Mouse (Mus musculus) erythroid progenitor cell, adult 5-6 weeks (primary cell): ENCODE results near the gene Amdhd1. TPM values are rescaled to one million over a fixed set of nuclear protein-coding genes. Genes with fewer than 3 reads are reported as not detected.
"Not testable (repeated sequence)": the region's sequence is repeated elsewhere in the genome, so short reads cannot be mapped to it uniquely, and the experiment has no call there.

Source experiments
- ATAC-seq: replicated peaks from 2 replicates; pipeline ENCODE4 v1.8.0; 2016; ENCODE audit warnings: moderate number of reproducible peaks, mild to moderate bottlenecking, moderate TSS enrichment, inconsistent platforms; ENCODE audit not compliant: poor library complexity, low FRiP score, severe bottlenecking
- total RNA-seq, 2 experiments: library from RNA; stranded (forward) in 1 of 2; stranded (reverse) in 1 of 2; fragments of 150-400 nt in 1 of 2; fragments of 186-747, 209-891 nt in 1 of 2; gene quantifications; 2 replicates each; pipeline versions ENCODE4 v1.2.3 to v1.2.4; 2015 to 2017; ENCODE audit warnings: low replicate concordance in 2 of 2

Amdhd1 gene
- total RNA-seq (2015; ENCODE audit: low replicate concordance) (0.42 TPM in 1 of 2 replicates, not detected in the other), total RNA-seq (2017; ENCODE audit: low replicate concordance) (not detected in 2 replicates)

DNA sequence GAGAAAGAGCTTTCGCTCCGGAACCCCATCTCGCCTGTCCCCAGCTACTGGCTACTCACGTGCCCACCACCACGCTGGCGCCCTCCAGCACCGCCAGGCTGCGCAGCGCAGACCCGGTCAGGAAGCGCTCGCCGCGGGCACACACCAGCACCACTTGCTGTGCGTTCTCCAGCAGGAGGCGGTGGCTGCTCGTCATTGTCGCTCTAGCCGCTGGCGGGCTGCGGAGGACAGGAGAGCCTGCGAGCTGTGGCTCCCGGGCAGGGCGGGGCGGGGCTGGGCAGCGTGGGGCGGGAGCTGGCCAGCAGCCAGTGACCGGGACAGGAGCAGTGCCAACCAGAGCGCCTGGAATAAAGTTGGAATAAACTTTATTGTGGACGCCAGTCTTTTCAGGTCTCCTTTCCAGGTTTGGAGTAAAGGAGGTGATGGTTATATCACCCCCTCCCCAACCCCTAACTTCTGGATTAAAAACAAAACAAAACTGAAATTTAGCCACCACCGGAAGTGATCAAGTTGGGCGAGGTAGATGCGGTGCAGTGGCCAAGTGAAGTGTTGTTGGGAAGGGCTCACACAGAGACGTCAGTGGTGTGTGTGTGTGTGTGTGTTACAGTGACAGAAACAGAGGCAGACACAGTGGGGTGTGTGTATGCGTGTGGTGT lies at the start of gene Amdhd1:
TSS of gene Amdhd1 (minus strand) at position 259 of the 656 bp plus-strand sequence.
- ATAC-seq, result peak; percentile 99

DNA sequence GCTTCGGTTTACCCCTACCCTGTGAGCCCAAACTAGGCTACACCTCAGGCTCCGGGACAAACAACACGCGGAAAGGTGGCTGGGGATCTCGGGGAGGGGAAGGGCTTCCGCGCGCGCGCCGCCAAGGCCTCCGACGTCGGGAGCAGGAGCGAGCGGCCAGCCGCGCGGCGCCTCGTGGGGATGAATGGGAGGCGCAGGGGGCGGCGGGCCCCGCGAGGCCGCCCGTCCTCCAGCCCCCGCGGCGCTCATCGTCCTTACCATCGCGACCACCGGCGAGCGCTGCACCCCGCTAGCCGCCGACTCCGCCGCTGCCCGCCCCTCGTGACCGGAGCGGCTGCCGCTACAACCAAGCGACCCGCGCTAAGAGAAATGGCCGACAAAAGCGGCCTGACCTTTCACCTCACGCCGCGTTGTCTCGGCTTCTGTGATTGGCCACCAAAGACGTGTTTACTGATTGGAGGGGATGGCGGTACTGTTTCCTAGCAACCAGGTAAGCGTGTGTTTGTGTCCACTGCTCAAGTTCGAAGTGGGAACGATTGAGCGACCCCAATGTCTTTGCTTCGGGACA lies 49.5 kb upstream of the Amdhd1 start, which contains the start of gene Snrpf:
TSS of gene Snrpf (minus strand) at position 426 of the 568 bp plus-strand sequence.
- peak; percentile 85 for ATAC-seq

DNA sequence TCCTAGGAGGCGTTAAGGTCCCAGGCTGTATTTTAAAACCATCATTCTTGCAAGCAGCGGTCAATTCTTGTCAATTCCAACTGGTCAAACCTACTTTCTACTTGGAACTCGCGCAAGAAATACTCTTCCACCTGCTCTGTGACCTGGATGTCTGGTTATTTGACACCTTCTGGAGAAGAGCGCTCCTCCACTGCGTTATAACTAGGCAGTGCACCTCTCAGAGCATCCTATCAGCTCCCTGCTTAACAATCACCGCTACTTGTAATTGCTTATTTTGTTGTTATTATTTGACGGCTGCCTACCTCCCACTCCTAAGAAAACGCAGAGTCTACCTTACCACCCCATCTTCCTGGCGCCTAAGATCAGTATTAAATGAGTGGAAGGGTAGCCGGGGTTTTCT lies 49.0 kb upstream of the Amdhd1 start:
- 0 out of 2 replicates have a peak, but pooled peaks have one; percentile 28 for ATAC-seq

DNA sequence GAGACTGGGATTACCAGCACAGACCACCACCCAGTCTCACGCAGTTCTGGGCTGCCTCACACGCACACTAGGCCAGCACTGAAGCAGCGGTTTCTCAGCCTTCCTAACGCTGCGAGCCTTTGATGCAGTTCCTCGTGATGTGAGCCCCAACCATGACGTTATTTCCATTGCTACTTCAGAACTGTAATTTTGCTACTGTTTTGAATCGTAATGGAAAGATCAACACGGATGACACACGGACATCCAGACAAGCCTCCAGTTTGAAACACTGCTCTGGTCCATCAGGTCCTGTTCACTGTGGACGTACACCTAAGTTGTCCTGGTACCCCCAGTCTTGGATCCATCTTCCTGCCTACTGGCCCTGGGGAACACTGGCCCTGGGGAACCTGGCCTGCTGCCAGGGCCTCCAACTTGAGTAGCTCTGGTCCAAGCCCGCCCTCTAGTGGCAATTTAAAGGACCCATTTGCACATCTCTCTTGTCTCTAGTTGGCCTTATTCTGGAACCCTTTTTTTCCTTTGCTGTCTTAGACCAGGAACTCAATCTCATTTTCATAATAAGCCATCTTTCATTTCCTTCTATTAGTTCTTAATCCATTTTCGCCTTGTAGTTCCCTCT lies 37.5 kb upstream of the Amdhd1 start:
- ATAC-seq, result peak; percentile 55; the same call in 1 of the 2 replicates

DNA sequence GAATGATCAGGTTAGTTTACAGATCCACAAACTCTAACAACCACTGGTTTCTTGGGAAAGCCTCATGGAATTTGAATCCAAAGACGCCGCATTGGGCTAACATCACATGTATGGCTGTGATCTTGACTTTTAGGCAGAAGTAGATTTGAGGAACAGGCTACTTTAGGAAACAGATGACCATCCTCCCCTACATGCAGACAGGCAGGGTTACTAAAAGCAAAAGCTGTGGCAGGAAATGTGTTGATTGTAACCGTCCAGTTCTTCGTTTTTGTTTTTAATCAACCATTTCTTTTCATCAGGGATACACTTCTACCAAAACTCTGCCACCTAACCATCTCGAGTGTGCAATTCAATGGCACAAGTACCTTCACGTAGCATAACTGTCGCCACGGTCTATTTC lies 36.1 kb upstream of the Amdhd1 start:
- ATAC-seq, result no peak

DNA sequence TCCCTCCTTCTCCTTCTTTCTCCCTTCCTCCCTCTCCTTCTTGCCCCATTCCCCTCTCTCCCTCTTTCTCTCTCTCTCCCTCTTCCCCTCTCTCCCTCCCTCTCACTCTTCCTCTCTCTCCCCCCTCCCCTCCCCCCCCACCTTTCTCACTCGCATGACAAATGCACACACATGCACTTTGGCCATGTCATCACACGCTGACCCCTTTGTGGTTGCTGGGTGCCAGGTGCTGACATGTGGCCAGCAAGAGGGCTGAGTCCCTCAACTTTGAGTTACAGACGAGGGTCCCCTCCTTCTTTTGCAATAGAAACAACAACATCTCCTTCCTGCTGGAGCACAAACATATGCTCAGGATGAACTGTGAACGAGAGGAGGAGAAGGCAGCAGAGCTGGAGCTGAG lies 35.1 kb upstream of the Amdhd1 start:
- ATAC-seq, result no peak

DNA sequence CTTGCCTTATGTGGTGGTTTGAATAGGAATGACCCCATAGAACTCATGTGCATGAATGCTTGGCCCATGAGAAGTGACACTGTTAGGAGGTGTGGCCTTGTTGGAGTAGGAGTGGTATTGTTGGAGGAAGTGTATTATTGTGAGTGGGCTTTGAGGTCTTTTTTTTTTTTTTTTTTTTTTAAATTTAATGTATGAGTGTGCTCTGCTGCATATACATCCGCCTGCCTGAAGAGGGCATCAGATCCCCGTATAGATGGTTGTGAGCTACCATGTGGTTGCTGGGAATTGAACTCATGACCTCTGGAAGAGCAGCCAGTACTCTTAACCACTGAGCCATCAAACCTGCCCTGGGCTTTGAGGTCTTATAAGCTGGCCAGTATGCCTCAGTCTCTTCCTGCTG lies 32.4 kb upstream of the Amdhd1 start:
- no peak for ATAC-seq

DNA sequence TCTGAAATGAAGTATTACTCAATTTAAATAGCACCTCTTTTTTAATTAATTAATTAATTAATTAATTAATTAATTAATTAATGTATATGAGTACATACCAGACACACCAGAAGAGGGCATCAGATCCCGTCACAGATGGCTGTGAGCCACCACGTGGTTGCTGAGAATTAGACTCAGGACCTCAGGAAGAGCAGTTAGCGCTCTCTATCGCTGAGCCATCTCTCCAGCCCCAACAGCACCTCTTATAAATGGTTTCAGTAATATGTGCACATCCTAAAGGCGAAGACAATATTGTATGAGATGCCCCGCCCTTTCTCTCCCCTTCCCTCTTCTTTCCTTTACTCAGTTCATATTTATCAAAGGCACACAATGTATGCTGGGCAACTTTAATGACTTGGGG lies 28.8 kb upstream of the Amdhd1 start:
- ATAC-seq, result no peak

DNA sequence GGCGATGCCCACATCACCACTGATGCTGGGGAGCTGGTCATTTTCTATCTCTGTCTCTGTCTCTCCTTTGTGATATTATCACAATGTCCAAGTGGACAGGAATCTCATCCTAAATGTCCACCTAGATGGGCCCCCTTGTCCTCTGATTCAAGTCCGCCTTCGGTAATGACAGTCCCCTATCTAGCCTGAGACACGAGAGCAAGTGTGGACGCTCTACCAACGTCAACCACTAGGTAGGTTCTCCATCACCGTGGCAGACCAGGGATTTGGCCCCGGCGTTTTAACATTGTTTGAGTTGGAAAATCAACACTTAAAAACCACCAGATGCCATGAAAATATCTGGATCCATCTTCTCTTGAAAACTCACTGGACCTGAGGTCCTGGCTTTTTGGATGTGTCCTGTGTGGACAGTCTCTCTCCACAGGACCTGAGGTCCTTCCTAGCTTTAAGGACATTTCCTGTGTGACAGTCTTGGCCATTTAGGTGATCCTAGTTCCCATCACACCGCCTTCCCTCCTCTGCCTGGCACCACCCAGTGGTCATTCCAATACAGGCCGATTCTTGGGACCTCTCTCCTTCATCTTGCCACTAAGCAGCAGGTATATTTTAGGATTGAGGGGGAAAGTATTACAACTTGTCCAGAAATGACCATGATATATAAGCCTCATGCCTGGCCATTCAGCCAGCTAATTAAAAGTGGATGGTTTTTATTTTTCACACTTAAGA lies 28.2 kb upstream of the Amdhd1 start:
- ATAC-seq, result no peak

DNA sequence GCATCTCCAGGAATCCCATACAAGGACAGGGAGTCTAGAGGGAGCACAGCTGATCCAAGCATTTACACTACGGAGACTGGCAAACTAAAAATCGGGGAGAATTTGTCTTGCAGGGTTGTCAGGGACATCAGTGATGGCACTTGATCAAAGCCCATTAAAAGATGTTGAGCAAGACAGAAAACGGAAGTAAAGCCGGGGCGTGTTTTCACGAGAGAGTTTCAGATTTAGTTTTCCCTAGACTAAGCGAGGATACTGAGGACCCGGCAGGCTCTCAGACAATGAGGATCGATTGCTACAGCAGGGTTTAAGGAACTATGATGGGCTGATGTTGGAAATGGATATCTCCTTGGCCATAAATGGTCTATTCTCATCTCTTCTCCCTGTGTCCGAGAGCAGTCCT lies 27.2 kb upstream of the Amdhd1 start:
- no peak for ATAC-seq

DNA sequence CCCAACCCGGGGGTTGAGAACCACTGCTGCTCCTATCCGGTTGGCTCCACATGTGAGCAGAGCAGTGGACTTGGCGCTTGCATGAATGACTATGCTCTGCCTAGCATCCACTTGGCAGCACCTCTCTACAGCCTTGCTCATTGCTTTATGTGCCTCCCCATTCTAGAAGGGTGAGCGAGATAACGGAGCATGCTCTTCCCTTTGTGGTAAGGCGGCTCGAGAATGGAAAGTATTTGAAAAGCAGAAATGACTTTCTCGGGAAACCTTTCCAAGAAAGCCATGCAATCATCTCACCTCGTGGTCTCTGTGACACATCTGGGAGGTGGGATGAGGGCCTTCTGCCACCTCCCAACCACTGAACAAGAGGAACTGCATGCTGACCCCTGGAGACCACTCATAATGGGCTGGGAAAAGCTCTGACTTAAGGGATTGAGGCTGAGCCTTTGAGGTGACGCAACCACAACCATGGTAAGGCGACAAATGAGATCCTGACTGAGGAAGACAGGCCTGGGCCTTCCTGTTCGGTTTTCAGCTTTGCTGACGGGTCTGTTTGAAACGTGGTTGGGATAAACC lies 24.8 kb upstream of the Amdhd1 start:
- no peak for ATAC-seq

DNA sequence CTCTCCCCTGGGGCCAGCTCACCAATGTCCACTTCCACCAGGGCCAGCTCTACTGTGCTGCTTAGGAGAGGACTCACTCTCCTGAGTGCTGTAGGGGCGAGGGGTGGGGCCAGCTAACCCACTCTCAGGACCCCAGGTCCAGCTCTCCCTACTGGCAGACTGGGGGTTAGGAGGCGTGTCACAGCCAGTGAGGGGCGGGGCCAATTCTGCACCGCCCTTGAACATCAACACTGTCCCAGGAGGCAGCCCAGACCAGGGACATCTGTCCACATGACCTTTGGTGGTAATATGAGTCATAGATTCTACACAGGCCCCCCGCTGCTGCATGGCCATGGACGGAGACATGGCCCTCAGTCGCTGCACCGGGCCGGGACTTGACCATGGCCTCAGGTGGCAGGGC lies 20.0 kb upstream of the Amdhd1 start:
- no peak for ATAC-seq

DNA sequence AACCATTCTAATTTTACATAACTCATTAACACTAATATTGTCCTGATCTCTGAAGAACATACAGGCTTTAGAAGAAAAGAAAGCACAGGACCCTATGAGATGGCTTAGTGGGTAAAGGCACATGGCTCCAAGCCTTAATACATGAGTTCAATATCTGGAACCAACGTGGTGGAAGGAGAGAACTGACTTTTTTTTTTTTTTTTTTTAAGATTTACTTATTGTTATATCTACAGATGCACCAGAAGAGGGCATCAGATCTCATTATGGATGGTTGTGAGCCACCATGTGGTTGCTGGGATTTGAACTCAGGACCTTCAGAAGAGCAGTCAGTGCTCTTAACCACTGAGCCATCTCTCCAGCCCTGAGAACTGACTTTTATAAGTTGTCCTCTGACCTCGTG lies 18.1 kb upstream of the Amdhd1 start:
- not testable (repeated sequence) for ATAC-seq

DNA sequence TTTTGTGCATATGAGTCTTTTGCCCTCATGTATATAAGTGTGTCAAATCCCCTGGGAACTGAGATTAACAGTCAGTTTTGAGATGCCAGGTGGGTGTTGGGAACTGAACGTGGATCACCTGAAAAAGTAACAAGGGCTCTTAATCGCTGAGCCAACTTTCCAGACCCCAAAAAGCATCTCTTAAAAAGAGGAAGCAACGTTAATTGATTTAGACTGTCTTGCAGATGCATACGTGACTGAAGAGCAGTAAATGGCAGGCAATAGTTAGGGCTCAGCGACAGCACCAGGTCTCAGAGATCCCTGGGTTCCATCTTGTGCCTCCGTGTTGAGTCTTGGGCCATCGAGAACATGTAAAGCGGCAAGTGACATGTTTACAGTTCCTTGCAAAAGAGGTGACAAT lies 12.8 kb upstream of the Amdhd1 start:
- no peak for ATAC-seq

DNA sequence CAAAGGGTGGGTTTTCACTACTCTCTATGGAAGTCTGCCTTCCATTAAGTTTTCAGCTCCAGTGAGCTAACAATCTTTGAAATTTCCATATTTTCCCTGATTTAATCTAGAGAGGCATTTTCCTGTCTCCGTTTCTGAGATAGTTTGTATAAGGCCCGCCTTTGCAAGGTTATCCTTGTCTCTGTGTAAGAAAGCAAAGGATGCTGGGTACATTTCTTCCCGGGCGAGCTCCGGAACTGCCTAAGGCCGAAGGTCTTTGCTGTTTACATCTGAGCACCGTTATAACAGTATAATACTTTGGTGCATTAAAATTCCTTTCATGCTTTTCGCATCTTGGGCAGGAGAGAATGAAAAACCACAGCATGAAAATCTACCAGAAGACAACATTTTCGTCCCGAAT lies 10.0 kb upstream of the Amdhd1 start:
- no peak for ATAC-seq

DNA sequence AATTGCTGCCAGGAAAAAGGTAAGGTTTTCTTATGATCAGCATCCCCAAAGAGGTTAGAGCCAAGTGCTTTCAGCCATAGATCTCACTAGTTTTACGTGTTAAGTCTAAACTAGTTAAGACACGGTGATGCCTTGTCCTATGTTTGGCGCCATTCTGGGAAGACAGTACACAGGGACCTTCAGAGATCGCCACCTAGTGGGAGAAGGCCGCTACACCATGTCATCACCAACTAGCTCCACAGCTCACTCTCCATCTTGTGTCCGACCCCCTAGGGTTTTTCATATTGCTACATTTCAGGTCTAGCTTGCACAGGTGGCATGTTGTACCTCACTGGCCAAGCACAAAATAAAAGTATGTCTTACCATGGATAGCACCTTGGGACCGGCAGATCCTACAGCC lies 9.2 kb upstream of the Amdhd1 start:
- peak; percentile 84 for ATAC-seq

DNA sequence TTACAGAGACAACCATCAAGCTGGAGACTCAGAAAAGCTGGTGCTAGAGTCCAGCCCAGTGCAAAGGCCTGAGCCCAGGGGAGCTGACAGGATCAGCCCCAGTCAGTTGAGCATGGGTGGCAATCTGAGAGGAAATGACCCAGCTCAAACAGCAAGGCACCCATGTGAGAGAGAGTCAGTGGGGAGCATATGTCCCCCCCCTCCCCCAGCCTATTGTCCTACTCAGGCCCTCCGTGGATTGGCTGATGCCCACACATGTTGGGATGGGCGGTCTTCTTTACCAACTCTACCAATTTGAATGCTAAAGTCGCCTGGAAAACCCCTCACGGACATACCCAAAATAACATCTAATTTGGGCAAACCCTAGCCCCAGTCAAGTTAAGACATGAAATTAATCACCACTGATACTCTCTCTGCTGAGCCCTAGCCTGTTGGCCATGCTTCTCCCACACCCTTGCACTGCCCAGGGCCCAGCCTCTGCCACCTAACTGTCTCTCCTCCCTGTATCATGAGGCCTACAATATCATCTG lies 8.0 kb upstream of the Amdhd1 start:
- ATAC-seq, result no peak

DNA sequence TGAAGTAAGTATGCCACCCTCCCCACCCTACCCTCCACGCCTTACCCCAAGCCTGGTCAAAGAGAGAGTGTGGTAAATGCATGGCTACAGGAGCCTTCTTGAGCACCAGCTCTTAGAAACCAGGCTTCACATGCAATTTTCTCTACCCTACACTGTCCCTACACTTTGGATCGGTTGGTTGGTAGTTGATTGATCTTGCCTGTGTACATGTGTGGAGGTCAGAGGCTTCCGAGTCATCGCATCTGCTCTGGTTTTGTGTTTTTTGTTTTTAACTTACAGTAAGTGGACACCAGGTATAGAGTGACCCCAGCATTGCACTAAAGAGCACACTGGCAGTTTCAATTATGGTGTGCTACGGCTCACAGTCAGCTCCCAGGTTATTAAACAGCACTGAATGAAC lies 4.3 kb upstream of the Amdhd1 start:
- no peak for ATAC-seq

DNA sequence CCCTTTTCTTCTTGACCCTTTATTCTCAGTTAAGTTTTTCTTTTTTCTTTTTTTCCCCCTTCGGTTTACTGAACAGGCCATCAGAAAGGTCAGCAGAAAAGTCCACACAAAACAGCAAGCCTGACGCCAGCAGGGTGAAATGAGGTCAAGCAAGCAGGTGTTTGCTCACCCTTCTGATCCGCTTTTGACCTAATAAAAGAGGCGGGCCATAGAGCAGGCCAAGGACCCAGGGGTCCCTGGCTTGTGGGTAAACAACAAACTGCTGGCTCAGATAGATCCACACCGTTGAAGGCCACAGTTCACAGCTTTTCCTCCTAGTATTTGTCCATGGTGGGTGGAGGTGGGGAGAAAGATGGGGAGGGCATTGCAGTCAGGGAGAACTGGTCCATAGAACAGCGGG lies 3.3 kb upstream of the Amdhd1 start:
- ATAC-seq, result no peak

DNA sequence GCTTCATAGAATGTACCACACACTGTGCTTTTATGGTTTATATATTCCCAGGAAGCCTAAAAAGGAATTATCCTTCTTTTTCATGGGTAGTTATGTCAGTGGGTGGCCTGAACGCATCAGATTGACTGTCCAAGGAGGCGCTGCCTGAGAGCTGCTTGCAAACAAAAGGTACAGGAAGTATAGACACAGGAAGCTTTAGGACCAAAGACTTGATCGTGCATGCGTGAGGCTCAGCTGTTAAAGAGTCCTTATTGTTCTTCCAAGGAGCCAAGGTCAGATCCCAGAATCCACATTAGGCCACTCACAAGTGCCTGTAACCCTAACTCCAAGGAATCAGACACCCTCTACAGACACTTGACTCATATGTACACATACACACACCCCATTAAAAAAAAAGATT lies 2.5 kb upstream of the Amdhd1 start:
- ATAC-seq, result no peak
